Mouse (Mus musculus) limb, embryonic 13.5 days (tissue): ENCODE results near the gene Adamtsl1. TPM values are rescaled to one million over a fixed set of nuclear protein-coding genes. Genes with fewer than 3 reads are reported as not detected.

ENCODE experiments used
- ATAC-seq: fragments of 200-750 bp; cut with Nextera tagmentation; 2 replicates; pipeline ENCODE4 v1.8.0; 2017; ENCODE audit warnings: low read depth, moderate number of reproducible peaks, moderate TSS enrichment; ENCODE audit not compliant: low FRiP score
- H3K27ac ChIP-seq: fragments of 300-500 bp; sonication (generic); 2 replicates; pipeline ENCODE4 v1.5.1; 2015; ENCODE audit warnings: inconsistent platforms, mild to moderate bottlenecking, moderate library complexity
- H3K27me3 ChIP-seq: fragments of 300-500 bp; sonication (generic); 2 replicates; pipeline ENCODE4 v1.6.1; 2015; ENCODE audit warnings: mild to moderate bottlenecking, inconsistent platforms
- H3K36me3 ChIP-seq: fragments of 300-500 bp; sonication (generic); 2 replicates; pipeline ENCODE4 v1.6.1; 2015; ENCODE audit warnings: inconsistent platforms, mild to moderate bottlenecking, moderate library complexity
- H3K4me1 ChIP-seq: fragments of 300-500 bp; sonication (generic); 2 replicates; pipeline ENCODE4 v1.6.1; 2015; ENCODE audit warnings: inconsistent platforms
- H3K4me2 ChIP-seq: fragments of 300-500 bp; sonication (generic); replicated peaks from 2 replicates; pipeline ENCODE4 v1.6.1; 2015; ENCODE audit warnings: inconsistent platforms, mild to moderate bottlenecking, moderate library complexity
- H3K4me3 ChIP-seq: fragments of 300-500 bp; sonication (generic); 2 replicates; pipeline ENCODE4 v1.5.1; 2015; ENCODE audit warnings: moderate library complexity, mild to moderate bottlenecking, inconsistent platforms
- H3K9ac ChIP-seq: fragments of 300-500 bp; sonication (generic); 2 replicates; pipeline ENCODE4 v1.6.1; 2015; ENCODE audit warnings: mild to moderate bottlenecking, inconsistent platforms
- H3K9me3 ChIP-seq: fragments of 300-500 bp; sonication (generic); 2 replicates; pipeline ENCODE4 v1.6.1; 2016; ENCODE audit warnings: inconsistent platforms
- WGBS: fragments of 180-500 bp; shearing (Covaris S2); methylation state at CpG from one replicate; pipeline ENCODE4 v1.1.7; 2015; 5-methylcytosine and 5-hydroxymethylcytosine counted together
- polyA plus RNA-seq: library from polyadenylated mRNA; unstranded; fragments of >200 nt; fragmentation: Nextera tagmentation; extraction: Ambion mirVana; gene quantifications from 2 replicates; pipeline ENCODE4 v1.2.1, GENCODE M21; 2015

Gene Adamtsl1
- polyA plus RNA-seq, 1 experiment from 2014 or later, result 53.2 TPM

- Histone ChIP-seq H3K27ac (no peak overlapping the region), H3K4me3 (no peak overlapping the region), H3K9me3 (no peaks in the 10 kb centered on the region), H3K27me3 (no peaks in the 10 kb centered on the region), H3K36me3 (no peaks in the 10 kb centered on the region), H3K4me2 (no peak overlapping the region), H3K9ac (no peak overlapping the region), H3K4me1 (peaks cover 19% of the 10 kb centered on the region)
- no peak for ATAC-seq
- WGBS, result 72% methylated on average over 6 of the region's 6 CpGs
Observed at GRCm38 (mm10) chr4:86029486-86029885, 515.5 kb downstream of the Adamtsl1 start.

GRCm38 (mm10) chr4:86030208-86030607 is 516.2 kb downstream of the Adamtsl1 start:
- Histone ChIP-seq H3K27ac (no peak overlapping the region), H3K4me3 (no peak overlapping the region), H3K9me3 (no peaks in the 10 kb centered on the region), H3K9ac (no peak overlapping the region), H3K4me2 (no peak overlapping the region), H3K36me3 (no peaks in the 10 kb centered on the region), H3K4me1 (peaks cover 19% of the 10 kb centered on the region), H3K27me3 (no peaks in the 10 kb centered on the region)
- no peak for ATAC-seq
- WGBS, result 58% methylated on average over 3 of the region's 3 CpGs

GRCm38 (mm10) chr4:86031041-86031440 is 517.1 kb downstream of the Adamtsl1 start:
- Histone ChIP-seq H3K9ac (no peak overlapping the region), H3K36me3 (no peaks in the 10 kb centered on the region), H3K27ac (no peak overlapping the region), H3K4me3 (no peak overlapping the region), H3K4me2 (no peak overlapping the region), H3K27me3 (no peaks in the 10 kb centered on the region), H3K4me1 (peaks cover 19% of the 10 kb centered on the region), H3K9me3 (no peaks in the 10 kb centered on the region)
- WGBS, result 41% methylated on average over 8 of the region's 8 CpGs
- ATAC-seq, result no peak

- Histone ChIP-seq H3K9me3 (no peaks in the 10 kb centered on the region), H3K9ac (no peak overlapping the region), H3K36me3 (no peaks in the 10 kb centered on the region), H3K27ac (no peak overlapping the region), H3K4me3 (no peak overlapping the region), H3K4me2 (no peak overlapping the region), H3K4me1 (peaks cover 12% of the 10 kb centered on the region), H3K27me3 (no peaks in the 10 kb centered on the region)
- WGBS, result 44% methylated on average over 8 of the region's 8 CpGs
- ATAC-seq, result no peak
Observed at GRCm38 (mm10) chr4:86040921-86041320, 526.9 kb downstream of the Adamtsl1 start.

GRCm38 (mm10) chr4:86045448-86045847 is 531.5 kb downstream of the Adamtsl1 start:
- Histone ChIP-seq H3K4me3 (no peak overlapping the region), H3K4me2 (no peak overlapping the region), H3K9me3 (no peaks in the 10 kb centered on the region), H3K27me3 (no peaks in the 10 kb centered on the region), H3K27ac (no peak overlapping the region), H3K36me3 (no peaks in the 10 kb centered on the region), H3K9ac (no peak overlapping the region), H3K4me1 (peaks cover 21% of the 10 kb centered on the region)
- WGBS, result 96% methylated on average over 6 of the region's 6 CpGs
- no peak for ATAC-seq

GRCm38 (mm10) chr4:86045876-86046275 is 531.9 kb downstream of the Adamtsl1 start:
- Histone ChIP-seq H3K4me1 (peaks cover 22% of the 10 kb centered on the region), H3K4me3 (no peak overlapping the region), H3K27me3 (no peaks in the 10 kb centered on the region), H3K9ac (no peak overlapping the region), H3K9me3 (no peaks in the 10 kb centered on the region), H3K27ac (no peak overlapping the region), H3K4me2 (no peak overlapping the region), H3K36me3 (no peaks in the 10 kb centered on the region)
- no peak for ATAC-seq
- 58% methylated on average over 6 of the region's 6 CpGs for WGBS

GRCm38 (mm10) chr4:86046881-86047280 is 532.9 kb downstream of the Adamtsl1 start:
- Histone ChIP-seq H3K9ac (no peak overlapping the region), H3K4me2 (no peak overlapping the region), H3K9me3 (no peaks in the 10 kb centered on the region), H3K36me3 (no peaks in the 10 kb centered on the region), H3K27ac (no peak overlapping the region), H3K27me3 (no peaks in the 10 kb centered on the region), H3K4me1 (peaks cover 21% of the 10 kb centered on the region), H3K4me3 (no peak overlapping the region)
- ATAC-seq, result no peak
- WGBS, result 75% methylated on average over 1 of the region's 1 CpGs

- H3K4me2 ChIP-seq, result peak overlapping the region; percentile 69
- under 1% methylated on average over 20 of the region's 20 CpGs for WGBS
- peak overlapping the region; percentile 55 for H3K4me3 ChIP-seq
- peaks cover 47% of the 10 kb centered on the region for H3K4me1 ChIP-seq
- H3K9ac ChIP-seq, result peak overlapping the region; percentile 67
- H3K9me3 ChIP-seq, result no peaks in the 10 kb centered on the region
- ATAC-seq, result peak; percentile 92
- peak overlapping the region; percentile 83 for H3K27ac ChIP-seq
- H3K27me3 ChIP-seq, result no peaks in the 10 kb centered on the region
- no peaks in the 10 kb centered on the region for H3K36me3 ChIP-seq
Observed at GRCm38 (mm10) chr4:86053487-86054237, 539.7 kb downstream of the Adamtsl1 start.

GRCm38 (mm10) chr4:86060614-86061013 is 546.6 kb downstream of the Adamtsl1 start:
- H3K4me1 ChIP-seq, result peaks cover 16% of the 10 kb centered on the region; the same call in 1 of the 2 replicates
- no peak overlapping the region for H3K4me3 ChIP-seq
- no peak for ATAC-seq
- no peaks in the 10 kb centered on the region for H3K27me3 ChIP-seq
- no peak overlapping the region for H3K9ac ChIP-seq
- H3K36me3 ChIP-seq, result 0 out of 2 replicates have a peak, but pooled peaks cover 2% of the 10 kb centered on the region
- H3K4me2 ChIP-seq, result no peak overlapping the region
- H3K27ac ChIP-seq, result no peak overlapping the region
- 76% methylated on average over 4 of the region's 4 CpGs for WGBS
- H3K9me3 ChIP-seq, result no peaks in the 10 kb centered on the region

- Histone ChIP-seq H3K36me3 (no peaks in the 10 kb centered on the region), H3K9me3 (no peaks in the 10 kb centered on the region), H3K9ac (no peak overlapping the region), H3K27me3 (no peaks in the 10 kb centered on the region), H3K4me2 (no peak overlapping the region), H3K4me1 (peaks cover 31% of the 10 kb centered on the region), H3K4me3 (no peak overlapping the region), H3K27ac (no peak overlapping the region)
- no peak for ATAC-seq
- 94% methylated on average over 5 of the region's 5 CpGs for WGBS
Observed at GRCm38 (mm10) chr4:86068376-86068775, 554.4 kb downstream of the Adamtsl1 start.

- Histone ChIP-seq H3K4me2 (no peak overlapping the region), H3K9ac (peak overlapping the region; percentile 14; the same call in 1 of the 2 replicates), H3K4me3 (no peak overlapping the region), H3K36me3 (no peaks in the 10 kb centered on the region), H3K9me3 (no peaks in the 10 kb centered on the region), H3K4me1 (peaks cover 31% of the 10 kb centered on the region), H3K27ac (no peak overlapping the region; the same call in 1 of the 2 replicates), H3K27me3 (no peaks in the 10 kb centered on the region)
- 51% methylated on average over 13 of the region's 13 CpGs for WGBS
- peak; percentile 36; the same call in 1 of the 2 replicates for ATAC-seq
Observed at GRCm38 (mm10) chr4:86068875-86069718, 555.1 kb downstream of the Adamtsl1 start.

- WGBS, result 19% methylated on average over 1 of the region's 1 CpGs
- Histone ChIP-seq H3K27me3 (no peaks in the 10 kb centered on the region), H3K36me3 (no peaks in the 10 kb centered on the region), H3K27ac (no peak overlapping the region), H3K4me3 (no peak overlapping the region), H3K9ac (no peak overlapping the region), H3K4me1 (peaks cover 27% of the 10 kb centered on the region), H3K9me3 (no peaks in the 10 kb centered on the region), H3K4me2 (no peak overlapping the region)
- ATAC-seq, result no peak
Observed at GRCm38 (mm10) chr4:86074871-86075270, 560.9 kb downstream of the Adamtsl1 start.
